Mouse (Mus musculus) C2C12 (cell line): ENCODE results near the gene Usp8. TPM values are rescaled to one million over a fixed set of nuclear protein-coding genes. Genes with fewer than 3 reads are reported as not detected.

Source experiments
- H3K27me3 ChIP-seq: one replicate; pipeline ENCODE4 v1.6.1; 2011; ENCODE audit not compliant: control insufficient read depth, insufficient read depth, insufficient read length
- H3K36me3 ChIP-seq: one replicate; pipeline ENCODE4 v1.6.1; 2011; ENCODE audit not compliant: control insufficient read depth, insufficient read depth
- H3K4me3 ChIP-seq: one replicate; pipeline ENCODE4 v1.5.1; 2011; ENCODE audit warnings: mild to moderate bottlenecking, control low read depth; ENCODE audit not compliant: poor library complexity, insufficient read depth, severe bottlenecking
- H3K79me2 ChIP-seq: one replicate; pipeline ENCODE4 v1.6.1; 2011; ENCODE audit not compliant: control insufficient read depth, insufficient read depth
- H3K79me3 ChIP-seq: one replicate; pipeline ENCODE4 v1.6.1; 2011; ENCODE audit warnings: low read depth, control low read depth
- H3ac ChIP-seq: one replicate; pipeline ENCODE3; 2011; ENCODE audit warnings: low read depth; ENCODE audit not compliant: control insufficient read depth, insufficient read length
- CEBPB ChIP-seq: IDR thresholded peaks from one replicate; pipeline ENCODE4 v1.6.1; 2011; ENCODE audit warnings: low read depth, mild to moderate bottlenecking, control low read depth, moderate library complexity
- CTCF ChIP-seq: IDR thresholded peaks from one replicate; pipeline ENCODE4 v1.5.1; 2011; ENCODE audit not compliant: control insufficient read depth, insufficient read depth, insufficient read length
- FOSL1 ChIP-seq: IDR thresholded peaks from one replicate; pipeline ENCODE4 v1.8.0; 2011; ENCODE audit warnings: mild to moderate bottlenecking, low read length; ENCODE audit not compliant: poor library complexity, insufficient read depth, severe bottlenecking
- MAX ChIP-seq: IDR thresholded peaks from one replicate; pipeline ENCODE4 v1.6.1; 2011; ENCODE audit warnings: mild to moderate bottlenecking, control low read depth
- MYOD1 ChIP-seq: IDR thresholded peaks from one replicate; pipeline ENCODE4 v1.6.1; 2011; ENCODE audit warnings: low read depth; ENCODE audit not compliant: control insufficient read depth, insufficient read length
- MYOG ChIP-seq: IDR thresholded peaks from one replicate; pipeline ENCODE4 v1.6.1; 2011; ENCODE audit not compliant: control insufficient read depth, insufficient read length; ENCODE audit errors: extremely low read depth
- USF1 ChIP-seq: IDR thresholded peaks from one replicate; pipeline ENCODE4 v1.6.1; 2011; ENCODE audit warnings: low read depth, mild to moderate bottlenecking, control low read depth, moderate library complexity
- polyA plus RNA-seq: library from polyadenylated mRNA; unstranded; fragments of >200 nt; fragmentation: generic; extraction: Trizol; gene quantifications from one replicate; pipeline ENCODE4 v1.2.1, GENCODE M21; 2012; ENCODE audit warnings: missing spikeins

The Usp8 gene
- polyA plus RNA-seq, 1 experiment = 13.8 TPM

- H3ac ChIP-seq = no peak overlapping the region
- H3K4me3 ChIP-seq = no peak overlapping the region
- TF ChIP-seq FOSL1 = no peak
- no peak for TF ChIP-seq MYOG
- TF ChIP-seq CTCF = no peak
- TF ChIP-seq CEBPB = no peak
- TF ChIP-seq MAX = no peak
- TF ChIP-seq MYOD1 = no peak
- no peak for TF ChIP-seq USF1
- no peaks in the 10 kb centered on the region for H3K36me3 ChIP-seq
- no peaks in the 10 kb centered on the region for H3K27me3 ChIP-seq
- H3K79me3 ChIP-seq = no peaks in the 10 kb centered on the region
- no peaks in the 10 kb centered on the region for H3K79me2 ChIP-seq
Observed at GRCm38 (mm10) chr2:126772217-126772616, 65.1 kb downstream of the Usp8 start.

DNA sequence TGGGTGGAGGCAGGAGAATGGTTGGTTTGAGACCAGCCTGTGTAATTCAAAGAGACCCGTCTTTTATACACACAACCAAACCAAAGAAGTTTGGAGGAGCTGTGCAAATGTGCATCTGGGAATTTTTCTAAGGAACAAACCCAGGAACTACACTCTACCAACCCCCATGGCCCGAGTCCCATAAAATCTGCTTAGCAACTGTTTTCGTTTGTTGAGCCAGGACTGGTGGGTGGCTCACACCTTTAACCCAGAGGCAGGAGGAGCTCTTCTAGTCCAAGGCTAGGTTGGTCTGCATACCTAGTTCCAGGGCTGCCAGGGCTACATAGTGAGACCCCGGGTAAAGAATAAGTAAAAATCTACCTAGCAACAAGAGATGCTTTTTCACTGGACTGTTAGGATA is 68.8 kb downstream of the Usp8 start:
- Histone ChIP-seq H3ac (no peak overlapping the region), H3K79me3 (no peaks in the 10 kb centered on the region), H3K36me3 (no peaks in the 10 kb centered on the region), H3K4me3 (no peak overlapping the region), H3K27me3 (peaks cover 3% of the 10 kb centered on the region), H3K79me2 (no peaks in the 10 kb centered on the region)
- no peak for TF ChIP-seq CEBPB

DNA sequence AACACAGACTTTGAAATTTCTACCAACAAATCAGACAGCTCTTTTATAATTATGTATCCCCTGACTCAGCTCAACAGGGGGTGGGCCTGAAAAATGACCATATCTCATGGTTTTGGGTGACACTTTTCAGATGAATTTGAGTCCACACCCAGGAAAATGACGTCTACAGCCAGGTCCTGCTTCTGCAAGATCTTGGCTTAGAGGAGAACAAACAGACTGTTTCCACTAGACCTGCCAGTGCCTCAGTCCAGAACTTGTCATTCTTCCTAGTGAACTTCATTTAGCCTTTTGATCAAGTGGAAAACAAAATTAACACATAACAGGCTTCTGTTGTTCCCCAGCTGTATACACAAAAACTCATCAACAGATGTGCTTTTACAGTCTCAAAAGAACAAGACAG is 69.3 kb downstream of the Usp8 start:
- TF ChIP-seq FOSL1 = no peak
- TF ChIP-seq CTCF = no peak
- TF ChIP-seq MAX = no peak
- TF ChIP-seq MYOG = no peak
- no peak for TF ChIP-seq USF1
- TF ChIP-seq MYOD1 = no peak
- TF ChIP-seq CEBPB = no peak

GRCm38 (mm10) chr2:126778806-126779205 is 71.7 kb downstream of the Usp8 start:
- Histone ChIP-seq H3K79me2 (no peaks in the 10 kb centered on the region), H3ac (no peak overlapping the region), H3K27me3 (peaks cover 3% of the 10 kb centered on the region), H3K4me3 (no peak overlapping the region), H3K36me3 (no peaks in the 10 kb centered on the region), H3K79me3 (no peaks in the 10 kb centered on the region)
- no peak for TF ChIP-seq MAX

More for the DNA sequence above, 69.3 kb downstream of the Usp8 start:
- Histone ChIP-seq H3ac (no peak overlapping the region), H3K79me3 (no peaks in the 10 kb centered on the region), H3K27me3 (peaks cover 3% of the 10 kb centered on the region), H3K4me3 (no peak overlapping the region), H3K79me2 (no peaks in the 10 kb centered on the region), H3K36me3 (no peaks in the 10 kb centered on the region)

DNA sequence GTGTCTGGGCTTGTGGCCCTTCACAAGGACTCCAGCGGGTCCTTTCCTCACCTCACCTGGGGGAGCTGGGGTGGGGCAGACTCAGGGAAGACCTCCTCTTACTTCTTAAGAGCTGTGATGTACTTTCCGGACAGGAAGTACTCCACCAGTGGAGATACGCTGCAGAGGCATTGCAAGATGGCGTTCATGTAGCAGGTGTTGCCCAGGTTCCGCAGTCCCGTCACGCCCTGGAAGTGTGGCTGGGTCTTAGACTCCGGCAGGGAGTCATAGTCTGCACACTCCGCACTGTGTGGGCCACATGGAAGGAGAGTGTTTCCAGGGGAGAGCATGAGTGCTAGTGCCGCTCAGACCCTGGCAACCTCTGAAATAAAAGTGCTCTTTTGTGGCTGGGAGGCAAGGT is 73.2 kb downstream of the Usp8 start:
- H3ac ChIP-seq = no peak overlapping the region
- no peaks in the 10 kb centered on the region for H3K79me2 ChIP-seq
- TF ChIP-seq CEBPB (no peak), MYOG (no peak), MYOD1 (no peak), CTCF (no peak), MAX (no peak), USF1 (no peak), FOSL1 (no peak)
- H3K4me3 ChIP-seq = no peak overlapping the region
- peaks cover 3% of the 10 kb centered on the region for H3K27me3 ChIP-seq
- no peaks in the 10 kb centered on the region for H3K79me3 ChIP-seq
- no peaks in the 10 kb centered on the region for H3K36me3 ChIP-seq

- TF ChIP-seq MYOG = no peak
- TF ChIP-seq MAX = no peak
- TF ChIP-seq CEBPB = no peak
- no peak for TF ChIP-seq FOSL1
- no peak for TF ChIP-seq CTCF
- TF ChIP-seq USF1 = no peak
- Histone ChIP-seq H3K27me3 (peaks cover 3% of the 10 kb centered on the region), H3K36me3 (no peaks in the 10 kb centered on the region), H3K79me2 (no peaks in the 10 kb centered on the region), H3ac (no peak overlapping the region), H3K79me3 (no peaks in the 10 kb centered on the region), H3K4me3 (no peak overlapping the region)
Observed at GRCm38 (mm10) chr2:126781478-126781877, 74.3 kb downstream of the Usp8 start.
